Mouse (Mus musculus): ENCODE data around the gene Gm49368. TPM values are rescaled to one million over a fixed set of nuclear protein-coding genes. Genes with fewer than 3 reads are reported as not detected.

The Gm49368 gene
- polyA plus RNA-seq, 1 experiment = 0.10 TPM

GRCm38 (mm10) chr7:128053061-128053460 lies 9.4 kb upstream of the Gm49368 start:
- H3K4me3 ChIP-seq (ENCODE audit: insufficient read depth, low read length) = no peak overlapping the region
- TF ChIP-seq POLR2A (IDR thresholded peaks at IDR 0.05; ENCODE audit: extremely low read depth, insufficient read depth, low read length) (no peak), CTCF (IDR thresholded peaks at IDR 0.05; ENCODE audit: extremely low read depth, insufficient read depth, low read length) (no peak)

GRCm38 (mm10) chr7:128056917-128057444 lies 5.5 kb upstream of the Gm49368 start:
- Histone ChIP-seq H3K27ac (ENCODE audit: insufficient read depth, low read length) (no peak overlapping the region), H3K4me1 (ENCODE audit: control insufficient read depth, insufficient read depth, low read length) (no peaks in the 10 kb centered on the region), H3K4me3 (ENCODE audit: insufficient read depth, low read length) (no peak overlapping the region)
- TF ChIP-seq CTCF (IDR thresholded peaks at IDR 0.05; ENCODE audit: extremely low read depth, insufficient read depth, low read length) (no peak), POLR2A (IDR thresholded peaks at IDR 0.05; ENCODE audit: extremely low read depth, insufficient read depth, low read length) (no peak)

More at GRCm38 (mm10) chr7:128053061-128053460, 9.4 kb upstream of the Gm49368 start:
- H3K27ac ChIP-seq (ENCODE audit: insufficient read depth, low read length) = no peak overlapping the region
- H3K4me1 ChIP-seq (ENCODE audit: control insufficient read depth, insufficient read depth, low read length) = no peaks in the 10 kb centered on the region

- Histone ChIP-seq H3K4me3 (ENCODE audit: insufficient read depth, low read length) (no peak overlapping the region), H3K4me1 (ENCODE audit: control insufficient read depth, insufficient read depth, low read length) (no peaks in the 10 kb centered on the region), H3K27ac (ENCODE audit: insufficient read depth, low read length) (no peak overlapping the region)
- TF ChIP-seq POLR2A (IDR thresholded peaks at IDR 0.05; ENCODE audit: extremely low read depth, insufficient read depth, low read length) = no peak
- TF ChIP-seq CTCF (IDR thresholded peaks at IDR 0.05; ENCODE audit: extremely low read depth, insufficient read depth, low read length) = no peak
Observed at GRCm38 (mm10) chr7:128057860-128058259, 4.6 kb upstream of the Gm49368 start.

- Histone ChIP-seq H3K4me1 (ENCODE audit: control insufficient read depth, insufficient read depth, low read length) (no peaks in the 10 kb centered on the region), H3K27ac (ENCODE audit: insufficient read depth, low read length) (no peak overlapping the region), H3K4me3 (ENCODE audit: insufficient read depth, low read length) (no peak overlapping the region)
- TF ChIP-seq CTCF (IDR thresholded peaks at IDR 0.05; ENCODE audit: extremely low read depth, insufficient read depth, low read length) (no peak), POLR2A (IDR thresholded peaks at IDR 0.05; ENCODE audit: extremely low read depth, insufficient read depth, low read length) (no peak)
Observed at GRCm38 (mm10) chr7:128058576-128058975, 3.9 kb upstream of the Gm49368 start.

GRCm38 (mm10) chr7:128059091-128059490 lies 3.4 kb upstream of the Gm49368 start:
- Histone ChIP-seq H3K27ac (ENCODE audit: insufficient read depth, low read length) (no peak overlapping the region), H3K4me3 (ENCODE audit: insufficient read depth, low read length) (no peak overlapping the region), H3K4me1 (ENCODE audit: control insufficient read depth, insufficient read depth, low read length) (no peaks in the 10 kb centered on the region)
- TF ChIP-seq POLR2A (IDR thresholded peaks at IDR 0.05; ENCODE audit: extremely low read depth, insufficient read depth, low read length) (no peak), CTCF (IDR thresholded peaks at IDR 0.05; ENCODE audit: extremely low read depth, insufficient read depth, low read length) (no peak)

GRCm38 (mm10) chr7:128063211-128063781 lies 813 bp downstream of the Gm49368 start:
- Histone ChIP-seq H3K4me1 (ENCODE audit: control insufficient read depth, insufficient read depth, low read length) (no peaks in the 10 kb centered on the region), H3K27ac (ENCODE audit: insufficient read depth, low read length) (no peak overlapping the region), H3K4me3 (ENCODE audit: insufficient read depth, low read length) (no peak overlapping the region; the same call in 1 of the 2 replicates)
- TF ChIP-seq CTCF (IDR thresholded peaks at IDR 0.05; ENCODE audit: extremely low read depth, insufficient read depth, low read length) (no peak), POLR2A (IDR thresholded peaks at IDR 0.05; ENCODE audit: extremely low read depth, insufficient read depth, low read length) (no peak)

- Histone ChIP-seq H3K4me3 (ENCODE audit: insufficient read depth, low read length) (no peak overlapping the region), H3K27ac (ENCODE audit: insufficient read depth, low read length) (no peak overlapping the region), H3K4me1 (ENCODE audit: control insufficient read depth, insufficient read depth, low read length) (no peaks in the 10 kb centered on the region)
- TF ChIP-seq POLR2A (IDR thresholded peaks at IDR 0.05; ENCODE audit: extremely low read depth, insufficient read depth, low read length) = no peak
Observed at GRCm38 (mm10) chr7:128065547-128065946, 3.1 kb downstream of the Gm49368 start.

- TF ChIP-seq CTCF (IDR thresholded peaks at IDR 0.05; ENCODE audit: extremely low read depth, insufficient read depth, low read length) (no peak), POLR2A (IDR thresholded peaks at IDR 0.05; ENCODE audit: extremely low read depth, insufficient read depth, low read length) (no peak)
- no peaks in the 10 kb centered on the region for H3K4me1 ChIP-seq (ENCODE audit: control insufficient read depth, insufficient read depth, low read length)
- no peak overlapping the region for H3K4me3 ChIP-seq (ENCODE audit: insufficient read depth, low read length)
- no peak overlapping the region for H3K27ac ChIP-seq (ENCODE audit: insufficient read depth, low read length)
Observed at GRCm38 (mm10) chr7:128067847-128068246, 5.4 kb downstream of the Gm49368 start.

- no peak overlapping the region for H3K27ac ChIP-seq (ENCODE audit: insufficient read depth, low read length)
- no peaks in the 10 kb centered on the region for H3K4me1 ChIP-seq (ENCODE audit: control insufficient read depth, insufficient read depth, low read length)
Observed at GRCm38 (mm10) chr7:128069844-128070243, 7.4 kb downstream of the Gm49368 start.

GRCm38 (mm10) chr7:128071816-128072215 lies 9.3 kb downstream of the Gm49368 start:
- no peaks in the 10 kb centered on the region for H3K4me1 ChIP-seq (ENCODE audit: control insufficient read depth, insufficient read depth, low read length)
- TF ChIP-seq POLR2A (IDR thresholded peaks at IDR 0.05; ENCODE audit: extremely low read depth, insufficient read depth, low read length) (no peak), CTCF (IDR thresholded peaks at IDR 0.05; ENCODE audit: extremely low read depth, insufficient read depth, low read length) (no peak)
- H3K27ac ChIP-seq (ENCODE audit: insufficient read depth, low read length) = no peak overlapping the region
- H3K4me3 ChIP-seq (ENCODE audit: insufficient read depth, low read length) = no peak overlapping the region

More at GRCm38 (mm10) chr7:128069844-128070243, 7.4 kb downstream of the Gm49368 start:
- no peak for TF ChIP-seq POLR2A (IDR thresholded peaks at IDR 0.05; ENCODE audit: extremely low read depth, insufficient read depth, low read length)
- TF ChIP-seq CTCF (IDR thresholded peaks at IDR 0.05; ENCODE audit: extremely low read depth, insufficient read depth, low read length) = no peak
- no peak overlapping the region for H3K4me3 ChIP-seq (ENCODE audit: insufficient read depth, low read length)
